In the genomic region with DNA sequence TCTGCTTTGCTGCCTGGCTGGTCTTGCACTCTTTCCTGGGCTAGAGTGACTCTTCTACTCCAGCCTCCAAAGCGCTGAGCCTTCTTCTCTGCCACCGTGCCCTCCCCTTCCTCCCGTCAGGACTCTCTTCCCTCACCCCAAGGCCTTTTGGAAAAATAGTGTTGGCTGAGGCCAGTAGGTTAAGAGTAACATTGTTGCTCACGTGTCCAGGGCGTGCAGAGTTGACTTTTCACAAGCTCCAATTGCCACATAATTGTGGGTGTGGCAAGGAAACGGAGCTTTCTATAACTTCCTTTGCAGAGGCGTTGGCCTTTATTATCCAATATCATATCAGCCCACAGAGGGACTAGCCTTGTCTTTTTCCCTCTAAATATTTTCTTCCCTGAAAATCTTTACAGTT, we compare ENCODE assay signal across 16 mouse cellular contexts. TPM values are rescaled to one million over a fixed set of nuclear protein-coding genes. Genes with fewer than 3 reads are reported as not detected.
DNase-seq lines count a peak whose midpoint lies in the region; ATAC-seq lines count a peak whose summit lies in the region.
"Had no signal": no experiment of that assay in that cellular context is flagged by ENCODE, and none has a peak within 500 bp of the region (broad histone marks: within the 10 kb centered on the region; RNA-seq: fewer than 3 reads in every experiment).

No protein-coding gene starts in this region.

- H3K9ac ChIP-seq in intestine, embryonic 15.5 days: no peak overlapping the region
- no peak overlapping the region for H3K9ac ChIP-seq in hindbrain, embryonic 12.5 days
- no peak overlapping the region for H3K9ac ChIP-seq in forebrain, embryonic 15.5 days (replicated peaks)
- H3K9ac ChIP-seq: embryonic facial prominence, embryonic 13.5 days; liver, embryonic 14.5 days; midbrain, embryonic 15.5 days had no signal

- H3K27ac ChIP-seq in intestine, embryonic 15.5 days: 0 out of 2 replicates have a peak overlapping the region, but pooled peaks have one; percentile 66
- no peak overlapping the region for H3K27ac ChIP-seq in hindbrain, embryonic 12.5 days
- no peak overlapping the region for H3K27ac ChIP-seq in forebrain, embryonic 15.5 days (replicated peaks)
- H3K27ac ChIP-seq: embryonic facial prominence, embryonic 13.5 days; heart, adult 2 months; liver, embryonic 14.5 days; midbrain, embryonic 15.5 days had no signal

- 59% methylated on average over 7 of the region's 7 CpGs for WGBS in intestine, embryonic 15.5 days
- 88% methylated on average over 7 of the region's 7 CpGs for WGBS in hindbrain, embryonic 12.5 days
- WGBS in forebrain, embryonic 15.5 days: 92% methylated on average over 7 of the region's 7 CpGs

- peak; percentile 80 for DNase-seq in adrenal gland, adult 2 months
- no peak for DNase-seq in adrenal gland, postnatal 4 days (ENCODE audit: low spot score in 2 of 2)
- peak; percentile 87 for DNase-seq in adipocyte (ENCODE audit: low spot score)
- DNase-seq in gastrocnemius, adult 18-20 months (ENCODE audit: low spot score): no peak
- DNase-seq: cerebellum, adult 8-10 months; heart, postnatal 4 days had no signal

- peak; percentile 58 for ATAC-seq in intestine, embryonic 15.5 days
- peak; percentile 92 for ATAC-seq in megakaryocyte progenitor cell, adult 5-6 weeks (replicated peaks; ENCODE audit: poor library complexity)
- ATAC-seq in hindbrain, embryonic 12.5 days (ENCODE audit: low FRiP score): no peak
- no peak for ATAC-seq in forebrain, embryonic 15.5 days (replicated peaks)
- ATAC-seq: activated CD4-positive, CD25-positive, alpha-beta regulatory T cell, adult 4 months; forebrain, embryonic 16.5 days; midbrain, embryonic 15.5 days had no signal

- H3K9me3 ChIP-seq in intestine, embryonic 15.5 days: no peaks in the 10 kb centered on the region
- H3K9me3 ChIP-seq in hindbrain, embryonic 12.5 days (replicated peaks): no peaks in the 10 kb centered on the region
- no peaks in the 10 kb centered on the region for H3K9me3 ChIP-seq in forebrain, embryonic 15.5 days
- H3K9me3 ChIP-seq: embryonic facial prominence, embryonic 13.5 days; midbrain, embryonic 15.5 days had no signal

- H3K27me3 ChIP-seq in intestine, embryonic 15.5 days (replicated peaks): no peaks in the 10 kb centered on the region
- H3K27me3 ChIP-seq in hindbrain, embryonic 12.5 days: no peaks in the 10 kb centered on the region
- no peaks in the 10 kb centered on the region for H3K27me3 ChIP-seq in forebrain, embryonic 15.5 days
- H3K27me3 ChIP-seq: embryonic facial prominence, embryonic 13.5 days; midbrain, embryonic 15.5 days had no signal

- H3K4me1 ChIP-seq in intestine, embryonic 15.5 days (replicated peaks): peaks cover 7% of the 10 kb centered on the region; the same call in 1 of the 2 replicates
- no peaks in the 10 kb centered on the region for H3K4me1 ChIP-seq in hindbrain, embryonic 12.5 days
- no peaks in the 10 kb centered on the region for H3K4me1 ChIP-seq in forebrain, embryonic 15.5 days
- H3K4me1 ChIP-seq: embryonic facial prominence, embryonic 13.5 days; midbrain, embryonic 15.5 days had no signal

- no peak overlapping the region for H3K4me3 ChIP-seq in intestine, embryonic 15.5 days (replicated peaks)
- H3K4me3 ChIP-seq in hindbrain, embryonic 12.5 days: no peak overlapping the region
- H3K4me3 ChIP-seq in forebrain, embryonic 15.5 days: no peak overlapping the region
- H3K4me3 ChIP-seq: embryonic facial prominence, embryonic 13.5 days; heart, adult 2 months; midbrain, embryonic 15.5 days had no signal

- H3K4me2 ChIP-seq in intestine, embryonic 15.5 days (replicated peaks): no peak overlapping the region
- no peak overlapping the region for H3K4me2 ChIP-seq in hindbrain, embryonic 12.5 days (replicated peaks)
- H3K4me2 ChIP-seq in forebrain, embryonic 15.5 days (replicated peaks): no peak overlapping the region
- H3K4me2 ChIP-seq: embryonic facial prominence, embryonic 13.5 days; midbrain, embryonic 15.5 days had no signal

- peaks cover 13% of the 10 kb centered on the region for H3K36me3 ChIP-seq in intestine, embryonic 15.5 days
- peaks cover 61% of the 10 kb centered on the region for H3K36me3 ChIP-seq in hindbrain, embryonic 12.5 days
- H3K36me3 ChIP-seq in forebrain, embryonic 15.5 days: peaks cover 40% of the 10 kb centered on the region

RNA-seq across cellular contexts. Expression of a gene that starts 15.7 kb away (rescaled TPM):
- total RNA-seq in adrenal gland, adult 2 months (2021): 10 to 100 TPM; 37.1 to 42.4 TPM
- polyA plus RNA-seq in adrenal gland, adult 2 months (2012; rRNA removed): 3.0 and 4.3 TPM in 2 replicates
- total RNA-seq in adrenal gland, postnatal 4 days (2021): 10 to 100 TPM; 39.8 to 42.6 TPM
- polyA plus RNA-seq in intestine, embryonic 15.5 days (2015; fragmentation: Nextera tagmentation; extraction: Ambion mirVana): 22.5 and 23.4 TPM in 2 replicates
- 22.2 and 26.3 TPM in 2 replicates for total RNA-seq in megakaryocyte progenitor cell, adult 5-6 weeks (2015)
- 15.0 and 21.9 TPM in 2 replicates for total RNA-seq in megakaryocyte progenitor cell, adult 5-6 weeks (2017)
- total RNA-seq in gastrocnemius, adult 18-20 months (2021): 10 to 100 TPM; 32.3 to 32.7 TPM
- 25.5 and 25.7 TPM in 2 replicates for polyA plus RNA-seq in hindbrain, embryonic 12.5 days (2016; fragmentation: Nextera tagmentation; extraction: Ambion mirVana)
- 18.6 and 19.6 TPM in 2 replicates for polyA plus RNA-seq in forebrain, embryonic 15.5 days (2015; fragmentation: Nextera tagmentation; extraction: Ambion mirVana)

RNA-seq across cellular contexts. Expression of a gene that starts 17.9 kb away (rescaled TPM):
- total RNA-seq in adrenal gland, adult 2 months (2021): 10 to 100 TPM; 84.3 to 92.5 TPM
- polyA plus RNA-seq in adrenal gland, adult 2 months (2012; rRNA removed): 57.6 and 66.9 TPM in 2 replicates
- total RNA-seq in adrenal gland, postnatal 4 days (2021): 10 to 100 TPM; 76.2 to 82.8 TPM
- 107 and 109 TPM in 2 replicates for polyA plus RNA-seq in intestine, embryonic 15.5 days (2015; fragmentation: Nextera tagmentation; extraction: Ambion mirVana)
- total RNA-seq in megakaryocyte progenitor cell, adult 5-6 weeks (2015): 104 and 108 TPM in 2 replicates
- total RNA-seq in megakaryocyte progenitor cell, adult 5-6 weeks (2017): 76.0 and 86.0 TPM in 2 replicates
- 10 to 100 TPM; 63.3 to 69.0 TPM for total RNA-seq in gastrocnemius, adult 18-20 months (2021)
- polyA plus RNA-seq in hindbrain, embryonic 12.5 days (2016; fragmentation: Nextera tagmentation; extraction: Ambion mirVana): 91.5 and 94.0 TPM in 2 replicates
- polyA plus RNA-seq in forebrain, embryonic 15.5 days (2015; fragmentation: Nextera tagmentation; extraction: Ambion mirVana): 101 and 106 TPM in 2 replicates

Comparison
In these comparisons a context has a peak if more than half of its experiments do, and no peak if none do; other contexts are left out.
1. DNase-seq: peak in adrenal gland, adult 2 months (single experiment) and adipocyte (single experiment); none in adrenal gland, postnatal 4 days (0 of 2) and gastrocnemius, adult 18-20 months (single experiment).
2. ATAC-seq: peak in intestine, embryonic 15.5 days (single experiment) and megakaryocyte progenitor cell, adult 5-6 weeks (single experiment); none in hindbrain, embryonic 12.5 days (single experiment) and forebrain, embryonic 15.5 days (single experiment).